Mouse (Mus musculus): Measurements from ENCODE around the gene Gimap9. TPM values are rescaled to one million over a fixed set of nuclear protein-coding genes. Genes with fewer than 3 reads are reported as not detected.

Gene Gimap9
- polyA plus RNA-seq, 1 experiment from 2014 or later, result 9.4 TPM

DNA sequence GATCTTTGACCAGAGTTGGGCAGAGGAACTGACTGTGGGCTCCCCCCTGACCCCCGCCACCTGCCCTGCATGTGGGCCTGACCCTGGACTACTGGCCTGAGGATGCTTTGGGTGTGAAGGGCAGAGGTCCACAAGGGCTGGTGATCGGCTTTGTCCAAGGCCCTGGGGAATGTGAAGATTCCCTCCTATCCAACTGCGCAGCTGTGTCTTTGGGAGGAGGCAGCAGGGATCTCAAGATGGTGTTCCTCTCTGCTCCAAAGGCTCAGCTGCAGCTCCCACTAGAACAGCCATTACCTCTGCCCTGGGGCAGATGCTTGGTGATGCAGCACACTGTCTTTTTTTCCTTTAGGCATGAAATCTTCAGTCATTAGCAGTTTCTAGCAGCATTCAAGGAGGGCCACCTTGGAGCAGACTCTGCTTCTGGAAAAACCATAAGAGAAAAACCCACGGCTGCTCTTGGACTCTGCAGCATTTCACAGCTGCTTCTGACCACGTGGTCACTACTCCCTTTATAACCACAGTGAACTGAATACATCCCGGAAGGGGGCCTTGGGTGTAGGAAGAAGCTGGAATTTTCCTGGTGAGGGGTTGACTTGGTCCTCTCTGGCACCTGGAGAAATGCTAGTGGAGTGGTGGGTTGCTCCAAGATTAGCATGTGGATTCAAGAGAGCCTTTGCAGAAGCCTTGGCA is 38.0 kb upstream of the Gimap9 start:
- H3K9me3 ChIP-seq (replicated peaks), result no peaks in the 10 kb centered on the region
- no peak overlapping the region for H3K4me3 ChIP-seq
- no peak overlapping the region for H3K9ac ChIP-seq
- H3K4me1 ChIP-seq (replicated peaks), result peaks cover 8% of the 10 kb centered on the region
- no peak overlapping the region for H3K4me2 ChIP-seq
- WGBS, result 64% methylated on average over 6 of the region's 6 CpGs
- no peak overlapping the region for H3K27ac ChIP-seq (ENCODE audit: poor library complexity, severe bottlenecking)
- no peaks in the 10 kb centered on the region for H3K36me3 ChIP-seq
- H3K27me3 ChIP-seq (replicated peaks), result no peaks in the 10 kb centered on the region
- ATAC-seq (ENCODE audit: insufficient number of reproducible peaks, low FRiP score), result no peak

DNA sequence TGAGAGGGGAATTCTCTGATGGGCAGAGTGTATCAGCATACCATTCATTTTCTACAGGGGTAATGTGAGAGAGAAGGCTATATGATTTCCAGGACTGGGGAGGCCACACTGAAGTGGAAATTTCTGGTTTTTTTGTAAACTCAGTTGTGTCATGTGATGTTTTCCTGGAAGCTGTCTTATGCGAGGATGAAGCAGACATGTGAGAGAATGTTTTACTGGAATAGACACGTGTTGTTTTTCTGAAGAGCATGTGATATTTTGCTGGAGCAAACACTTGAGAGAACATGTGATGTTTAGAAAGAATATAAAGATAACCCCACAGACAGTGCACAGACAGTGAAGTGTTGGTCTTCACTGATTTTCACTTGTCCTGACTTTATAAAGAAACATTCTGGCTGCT is 37.4 kb upstream of the Gimap9 start:
- Histone ChIP-seq H3K27me3 (replicated peaks) (no peaks in the 10 kb centered on the region), H3K4me2 (no peak overlapping the region), H3K9me3 (replicated peaks) (no peaks in the 10 kb centered on the region), H3K9ac (no peak overlapping the region), H3K4me3 (no peak overlapping the region), H3K4me1 (replicated peaks) (peaks cover 8% of the 10 kb centered on the region), H3K36me3 (no peaks in the 10 kb centered on the region), H3K27ac (ENCODE audit: poor library complexity, severe bottlenecking) (no peak overlapping the region)
- 72% methylated on average over 2 of the region's 2 CpGs for WGBS
- no peak for ATAC-seq (ENCODE audit: insufficient number of reproducible peaks, low FRiP score)

DNA sequence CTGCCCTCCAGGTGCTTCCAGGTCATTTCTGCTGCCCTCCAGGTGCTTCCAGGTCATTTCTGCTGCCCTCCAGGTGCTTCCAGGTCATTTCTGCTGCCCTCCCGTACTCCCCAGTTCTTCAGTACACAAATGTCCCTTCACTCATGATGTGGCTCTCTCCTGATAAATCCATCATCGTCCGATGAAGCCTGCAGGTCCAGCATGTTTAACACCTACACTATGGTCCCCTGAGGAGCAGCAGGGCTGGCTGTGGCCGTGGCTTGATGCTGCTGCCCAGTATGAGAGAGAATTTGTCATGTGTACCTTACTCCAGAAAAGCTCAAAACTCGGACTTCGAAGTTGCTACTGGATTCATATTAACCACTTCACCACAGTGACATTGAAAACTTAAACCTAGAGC is 34.5 kb upstream of the Gimap9 start:
- Histone ChIP-seq H3K27ac (ENCODE audit: poor library complexity, severe bottlenecking) (no peak overlapping the region), H3K4me2 (no peak overlapping the region), H3K4me1 (replicated peaks) (peaks cover 11% of the 10 kb centered on the region), H3K9ac (no peak overlapping the region), H3K27me3 (replicated peaks) (no peaks in the 10 kb centered on the region), H3K4me3 (no peak overlapping the region), H3K9me3 (replicated peaks) (no peaks in the 10 kb centered on the region), H3K36me3 (no peaks in the 10 kb centered on the region)
- no peak for ATAC-seq (ENCODE audit: insufficient number of reproducible peaks, low FRiP score)
- 70% methylated on average over 6 of the region's 6 CpGs for WGBS

DNA sequence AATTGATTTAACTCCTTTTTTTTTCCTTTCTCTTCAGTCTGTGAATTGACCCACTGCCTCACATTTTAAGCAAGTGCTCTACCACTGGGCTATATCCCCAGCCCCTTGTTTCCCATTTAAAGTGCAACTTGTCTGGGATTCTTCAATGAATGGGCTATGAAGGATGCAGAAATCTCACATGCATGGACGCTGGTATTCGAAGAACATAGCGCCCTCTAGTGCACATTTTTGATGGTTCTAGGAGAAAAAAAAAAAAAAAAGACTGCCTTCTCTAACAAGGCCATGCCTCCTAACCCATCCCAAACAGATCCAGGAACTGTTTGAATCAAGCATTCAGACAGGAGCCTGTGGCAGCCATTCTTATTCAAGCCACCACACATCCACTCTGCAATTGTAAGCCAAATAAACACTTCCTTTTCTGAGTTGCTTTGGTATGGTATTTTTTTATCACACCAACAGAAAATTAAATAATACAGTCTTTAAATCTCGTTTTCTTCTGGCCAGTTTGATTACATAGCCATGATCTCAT is 33.1 kb upstream of the Gimap9 start:
- Histone ChIP-seq H3K4me2 (no peak overlapping the region), H3K27ac (ENCODE audit: poor library complexity, severe bottlenecking) (no peak overlapping the region), H3K36me3 (no peaks in the 10 kb centered on the region), H3K27me3 (replicated peaks) (no peaks in the 10 kb centered on the region), H3K9me3 (replicated peaks) (no peaks in the 10 kb centered on the region), H3K4me1 (replicated peaks) (peaks cover 3% of the 10 kb centered on the region; the same call in 1 of the 2 replicates), H3K4me3 (no peak overlapping the region), H3K9ac (no peak overlapping the region)
- ATAC-seq (ENCODE audit: insufficient number of reproducible peaks, low FRiP score), result no peak
- 20% methylated on average over 4 of the region's 4 CpGs for WGBS

DNA sequence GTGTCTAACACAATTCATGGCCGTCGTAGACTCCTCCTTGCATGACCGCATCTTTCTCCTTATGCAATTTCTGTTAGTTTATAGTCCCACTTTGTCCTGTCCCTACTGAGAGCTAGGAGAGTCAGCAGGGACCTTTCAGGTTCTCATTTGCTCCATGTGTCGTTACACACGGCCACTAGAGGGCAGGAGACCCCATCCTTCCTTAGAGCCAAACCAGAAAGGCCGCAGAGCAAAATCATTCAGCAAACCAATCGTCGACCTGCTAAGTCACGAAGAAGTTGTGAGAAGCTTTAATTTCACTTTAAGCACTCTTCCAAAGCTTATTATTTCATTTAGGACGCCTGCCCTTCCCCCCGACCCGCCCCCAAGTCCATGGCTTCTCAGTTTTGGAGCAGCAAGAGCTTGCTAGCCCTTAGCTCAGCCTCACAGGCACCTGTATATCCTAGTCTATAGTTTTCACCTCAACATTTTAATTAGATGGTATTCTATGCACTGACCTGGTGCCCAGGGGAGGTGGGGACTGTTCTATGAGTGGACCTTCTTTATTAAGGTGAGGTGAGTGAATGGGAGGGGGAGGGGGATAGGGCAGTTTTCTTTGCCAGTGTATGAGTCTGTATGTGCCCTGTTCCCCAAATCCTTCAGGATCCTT is 30.1 kb upstream of the Gimap9 start:
- Histone ChIP-seq H3K27ac (ENCODE audit: poor library complexity, severe bottlenecking) (no peak overlapping the region), H3K27me3 (replicated peaks) (no peaks in the 10 kb centered on the region), H3K36me3 (no peaks in the 10 kb centered on the region), H3K4me3 (no peak overlapping the region), H3K4me1 (replicated peaks) (peaks cover 3% of the 10 kb centered on the region; the same call in 1 of the 2 replicates), H3K9ac (no peak overlapping the region), H3K4me2 (no peak overlapping the region), H3K9me3 (replicated peaks) (no peaks in the 10 kb centered on the region)
- no peak for ATAC-seq (ENCODE audit: insufficient number of reproducible peaks, low FRiP score)
- WGBS, result 10% methylated on average over 12 of the region's 12 CpGs

DNA sequence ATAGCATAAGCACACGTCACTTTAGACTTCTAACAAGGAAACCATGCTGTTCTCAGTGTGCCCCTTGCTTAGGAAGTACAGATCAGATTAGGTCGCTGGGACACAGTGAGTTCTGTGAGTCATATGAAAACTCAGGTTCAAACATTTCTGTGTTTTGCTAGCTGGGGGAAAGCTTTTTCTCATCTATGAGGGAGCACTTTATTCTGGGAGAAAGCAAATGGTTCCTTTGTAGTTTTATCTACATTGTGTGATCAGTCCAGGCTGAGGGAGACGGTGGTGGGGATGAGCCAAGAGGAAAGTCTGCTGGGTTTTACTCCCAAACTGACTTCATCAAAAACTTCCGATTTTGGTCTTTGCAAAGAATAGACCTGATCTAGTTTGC is 29.6 kb upstream of the Gimap9 start:
- 57% methylated on average over 4 of the region's 4 CpGs for WGBS
- no peak overlapping the region for H3K27ac ChIP-seq (ENCODE audit: poor library complexity, severe bottlenecking)
- no peak for ATAC-seq (ENCODE audit: insufficient number of reproducible peaks, low FRiP score)
- H3K4me3 ChIP-seq, result no peak overlapping the region
- H3K4me1 ChIP-seq (replicated peaks), result peaks cover 3% of the 10 kb centered on the region; the same call in 1 of the 2 replicates
- H3K9ac ChIP-seq, result no peak overlapping the region
- H3K9me3 ChIP-seq (replicated peaks), result no peaks in the 10 kb centered on the region
- H3K4me2 ChIP-seq, result no peak overlapping the region
- no peaks in the 10 kb centered on the region for H3K36me3 ChIP-seq
- no peaks in the 10 kb centered on the region for H3K27me3 ChIP-seq (replicated peaks)

DNA sequence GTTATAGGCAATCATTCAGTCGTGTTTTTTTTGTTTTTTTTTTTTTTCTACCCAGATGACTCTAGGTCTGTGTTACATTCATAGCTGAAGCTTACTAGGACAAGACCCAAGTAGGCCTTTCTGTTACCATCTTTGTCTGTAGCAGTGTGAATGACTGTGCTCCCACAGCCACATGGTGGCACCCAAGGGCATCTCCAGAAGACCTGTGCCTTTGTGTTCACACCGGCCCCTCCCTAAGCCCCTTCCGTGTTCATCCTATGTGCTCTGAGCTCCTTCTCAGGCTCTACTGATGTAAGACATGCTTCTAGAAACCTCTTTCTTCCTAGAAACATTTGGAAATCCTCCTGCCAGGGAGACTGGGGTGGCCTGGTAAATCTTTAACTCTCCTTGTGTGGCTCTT is 28.9 kb upstream of the Gimap9 start, which contains the start of gene Gimap8:
TSS of gene Gimap8 (plus strand) at position 240 of the 400 bp plus-strand sequence.
- no peak; the same call in 1 of the 2 replicates for ATAC-seq (ENCODE audit: insufficient number of reproducible peaks, low FRiP score)

DNA sequence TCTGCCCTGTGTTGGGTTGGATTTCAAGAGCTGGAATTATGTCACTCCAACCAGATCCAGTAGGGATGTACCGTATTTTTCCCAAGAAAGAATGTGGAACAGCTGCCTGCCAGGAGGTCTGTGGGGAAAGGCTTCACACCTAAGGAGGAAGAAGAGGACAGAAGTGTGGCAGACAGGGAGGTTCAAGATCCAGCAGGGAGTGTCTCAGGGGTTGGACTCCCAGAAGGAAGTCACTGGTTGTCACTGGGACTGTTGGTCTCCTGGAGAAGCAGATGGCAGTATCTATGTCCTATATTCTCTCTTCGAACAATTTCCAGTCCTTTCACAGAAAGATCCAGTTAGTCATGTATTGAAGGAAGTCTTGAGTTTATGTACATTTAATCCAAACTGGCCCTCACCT is 28.3 kb upstream of the Gimap9 start:
- ATAC-seq (ENCODE audit: insufficient number of reproducible peaks, low FRiP score), result no peak
- Histone ChIP-seq H3K4me1 (replicated peaks) (peaks cover 3% of the 10 kb centered on the region; the same call in 1 of the 2 replicates), H3K4me3 (no peak overlapping the region), H3K27me3 (replicated peaks) (no peaks in the 10 kb centered on the region), H3K9ac (no peak overlapping the region), H3K27ac (ENCODE audit: poor library complexity, severe bottlenecking) (no peak overlapping the region), H3K36me3 (no peaks in the 10 kb centered on the region), H3K4me2 (no peak overlapping the region), H3K9me3 (replicated peaks) (no peaks in the 10 kb centered on the region)
- WGBS, result 85% methylated on average over 2 of the region's 2 CpGs

More for the DNA sequence above, 28.9 kb upstream of the Gimap9 start, which contains the start of gene Gimap8:
- H3K9me3 ChIP-seq (replicated peaks), result no peaks in the 10 kb centered on the region
- H3K27ac ChIP-seq (ENCODE audit: poor library complexity, severe bottlenecking), result no peak within 1 kb of the TSS
- 36% methylated on average over 3 of the region's 3 CpGs for WGBS
- no peak within 1 kb of the TSS for H3K4me3 ChIP-seq
- no peaks in the 10 kb centered on the region for H3K36me3 ChIP-seq
- peaks cover 3% of the 10 kb centered on the region; the same call in 1 of the 2 replicates for H3K4me1 ChIP-seq (replicated peaks)
- H3K27me3 ChIP-seq (replicated peaks), result no peaks in the 10 kb centered on the region
- H3K4me2 ChIP-seq, result no peak within 1 kb of the TSS
- no peak within 1 kb of the TSS for H3K9ac ChIP-seq

DNA sequence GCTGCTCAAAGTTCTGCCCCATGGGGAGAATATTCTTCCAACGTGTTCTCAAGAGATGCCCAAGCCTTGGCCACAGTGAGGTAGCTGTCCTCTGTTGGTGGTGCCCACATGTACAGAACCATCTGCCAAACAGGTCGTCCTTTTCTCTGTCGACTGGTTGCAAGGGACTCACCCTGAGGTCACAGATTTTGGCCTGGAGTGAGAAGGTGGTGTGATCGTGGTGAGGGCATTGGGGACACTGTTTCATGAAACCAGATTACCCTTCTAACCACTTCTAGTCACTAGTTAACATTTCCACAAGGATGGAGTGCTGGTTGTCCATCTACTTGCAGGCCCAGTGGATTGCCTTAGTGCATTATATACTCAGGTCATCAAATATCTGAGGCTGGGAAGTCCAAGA is 27.1 kb upstream of the Gimap9 start:
- no peak for ATAC-seq (ENCODE audit: insufficient number of reproducible peaks, low FRiP score)
- H3K9ac ChIP-seq, result no peak overlapping the region
- H3K27ac ChIP-seq (ENCODE audit: poor library complexity, severe bottlenecking), result no peak overlapping the region
- no peaks in the 10 kb centered on the region for H3K27me3 ChIP-seq (replicated peaks)
- no peak overlapping the region for H3K4me3 ChIP-seq
- no peak overlapping the region for H3K4me2 ChIP-seq
- no peaks in the 10 kb centered on the region for H3K9me3 ChIP-seq (replicated peaks)
- H3K36me3 ChIP-seq, result no peaks in the 10 kb centered on the region
- 71% methylated on average over 4 of the region's 4 CpGs for WGBS
- H3K4me1 ChIP-seq (replicated peaks), result peaks cover 3% of the 10 kb centered on the region; the same call in 1 of the 2 replicates

DNA sequence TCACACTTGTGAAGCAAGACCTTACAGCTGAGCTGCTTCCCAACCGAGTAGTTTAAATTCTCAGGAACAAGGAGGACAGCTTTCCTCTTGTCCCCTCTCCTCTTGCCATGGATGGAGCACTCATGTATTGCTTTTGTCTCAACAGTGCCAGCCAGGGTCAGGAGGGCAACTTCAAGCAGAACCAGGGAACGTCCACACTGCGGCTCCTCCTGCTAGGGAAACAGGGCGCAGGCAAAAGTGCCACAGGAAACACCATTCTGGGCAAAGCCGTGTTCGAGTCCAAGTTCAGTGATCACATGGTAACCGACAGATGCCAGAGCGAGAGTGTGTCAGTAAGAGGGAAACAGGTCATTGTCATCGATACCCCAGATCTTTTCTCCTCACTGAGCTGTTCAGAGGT is 25.9 kb upstream of the Gimap9 start:
- no peak for ATAC-seq (ENCODE audit: insufficient number of reproducible peaks, low FRiP score)
- Histone ChIP-seq H3K27ac (ENCODE audit: poor library complexity, severe bottlenecking) (no peak overlapping the region), H3K4me2 (no peak overlapping the region), H3K4me1 (replicated peaks) (peaks cover 3% of the 10 kb centered on the region; the same call in 1 of the 2 replicates), H3K27me3 (replicated peaks) (no peaks in the 10 kb centered on the region), H3K4me3 (no peak overlapping the region), H3K9ac (no peak overlapping the region), H3K9me3 (replicated peaks) (no peaks in the 10 kb centered on the region), H3K36me3 (no peaks in the 10 kb centered on the region)
- WGBS, result 78% methylated on average over 9 of the region's 9 CpGs

DNA sequence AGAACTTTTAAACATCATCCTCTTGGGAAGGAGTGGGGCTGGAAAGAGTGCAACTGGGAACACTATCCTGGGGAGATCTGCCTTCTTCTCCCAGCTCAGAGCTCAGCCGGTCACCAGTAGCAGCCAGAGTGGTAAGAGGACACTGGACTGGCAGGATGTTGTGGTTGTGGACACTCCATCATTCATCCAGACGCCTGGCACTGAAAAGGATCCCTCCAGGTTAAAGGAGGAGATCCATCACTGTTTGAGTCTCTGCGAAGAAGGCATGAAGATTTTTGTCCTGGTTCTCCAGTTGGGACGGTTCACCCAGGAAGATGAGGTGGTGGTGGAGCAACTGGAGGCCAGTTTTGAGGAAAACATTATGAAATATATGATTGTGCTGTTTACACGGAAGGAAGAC is 17.2 kb upstream of the Gimap9 start:
- ATAC-seq (ENCODE audit: insufficient number of reproducible peaks, low FRiP score), result no peak
- H3K4me3 ChIP-seq, result no peak overlapping the region
- H3K9ac ChIP-seq, result no peak overlapping the region
- WGBS, result 72% methylated on average over 5 of the region's 5 CpGs
- no peak overlapping the region for H3K4me2 ChIP-seq
- no peaks in the 10 kb centered on the region for H3K36me3 ChIP-seq
- no peak overlapping the region for H3K27ac ChIP-seq (ENCODE audit: poor library complexity, severe bottlenecking)
- H3K27me3 ChIP-seq (replicated peaks), result no peaks in the 10 kb centered on the region
- H3K4me1 ChIP-seq (replicated peaks), result no peaks in the 10 kb centered on the region
- no peaks in the 10 kb centered on the region for H3K9me3 ChIP-seq (replicated peaks)

Data from heart, embryonic 12.5 days (tissue).